Mouse (Mus musculus): ENCODE measurements at regions not wholly inside any gene's neighbourhood (a gene's known extent, or its start where the extent isn't known, plus 50 kb on each side); places are given as distances from the start of the nearest gene placed in this dataset.

DNA sequence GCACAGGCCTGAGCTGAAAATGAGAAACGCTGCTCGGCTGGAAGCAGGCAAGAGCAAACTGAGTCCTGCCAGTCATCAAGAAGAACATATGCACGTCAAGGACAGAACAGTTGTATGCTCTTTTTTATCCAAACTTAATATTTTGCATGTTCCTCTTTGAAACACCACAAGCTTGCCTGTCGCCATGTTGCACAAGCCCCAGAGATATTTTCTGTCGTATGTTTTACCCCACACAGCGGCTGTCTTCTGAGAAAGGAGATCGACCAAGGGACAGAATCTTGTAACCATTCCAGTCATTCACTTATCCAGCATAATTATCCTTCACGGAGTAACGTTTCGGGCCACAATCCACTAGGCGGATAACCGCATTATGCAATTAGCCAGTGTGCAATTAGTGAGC lies 165.7 kb downstream of the Bcl11b start:
- H3ac ChIP-seq (ENCODE audit: control insufficient read depth, insufficient read length): no peak overlapping the region

GRCm38 (mm10) chr12:107844631-107845030 lies 158.8 kb downstream of the Bcl11b start:
- no peaks in the 10 kb centered on the region for H3K36me3 ChIP-seq (ENCODE audit: control insufficient read depth, insufficient read depth)
- no peak overlapping the region for H3K4me3 ChIP-seq
- no peaks in the 10 kb centered on the region for H3K79me2 ChIP-seq (ENCODE audit: control insufficient read depth, insufficient read depth)
- peaks cover 14% of the 10 kb centered on the region for H3K27me3 ChIP-seq (ENCODE audit: control insufficient read depth, insufficient read depth, insufficient read length)
- H3K4me2 ChIP-seq (ENCODE audit: low read depth): no peak overlapping the region
- TF ChIP-seq POLR2A (IDR thresholded peaks at IDR 0.05; ENCODE audit: insufficient read length, low read depth) (no peak), REST (IDR thresholded peaks at IDR 0.05; ENCODE audit: insufficient read depth, insufficient read length) (no peak), TCF3 (IDR thresholded peaks at IDR 0.05; ENCODE audit: insufficient read length, low read depth) (no peak), MYOG (IDR thresholded peaks at IDR 0.05; ENCODE audit: control insufficient read depth in 1 of 3, insufficient read depth in 1 of 3, insufficient read length in 2 of 3, low read depth in 2 of 3) (no peak), MYOD1 (IDR thresholded peaks at IDR 0.05; ENCODE audit: control insufficient read depth in 1 of 3, insufficient read length in 2 of 3, low read depth in 2 of 3) (no peak), MAX (IDR thresholded peaks at IDR 0.05; ENCODE audit: low read depth) (no peak), TCF12 (IDR thresholded peaks at IDR 0.05; ENCODE audit: insufficient read depth, poor library complexity, severe bottlenecking) (no peak), USF1 (IDR thresholded peaks at IDR 0.05; ENCODE audit: low read depth) (no peak), E2F4 (IDR thresholded peaks at IDR 0.05; ENCODE audit: insufficient read depth) (no peak), SRF (IDR thresholded peaks at IDR 0.05; ENCODE audit: control insufficient read depth, insufficient read length, low read depth) (no peak), CEBPB (IDR thresholded peaks at IDR 0.05; ENCODE audit: insufficient read depth, poor library complexity, severe bottlenecking) (no peak), POLR2AphosphoS2 (IDR thresholded peaks at IDR 0.05; ENCODE audit: insufficient read length, low read depth) (no peak)
- H3ac ChIP-seq (ENCODE audit: control insufficient read depth, insufficient read length): no peak overlapping the region

More for the DNA sequence above, 165.7 kb downstream of the Bcl11b start:
- Histone ChIP-seq H3K36me3 (ENCODE audit: control insufficient read depth, insufficient read depth) (no peaks in the 10 kb centered on the region), H3K4me2 (ENCODE audit: low read depth) (no peak overlapping the region), H3K79me2 (ENCODE audit: control insufficient read depth, insufficient read depth) (no peaks in the 10 kb centered on the region), H3K27me3 (ENCODE audit: control insufficient read depth, insufficient read depth, insufficient read length) (no peaks in the 10 kb centered on the region), H3K4me3 (no peak overlapping the region)
- no peak for TF ChIP-seq MYOG (IDR thresholded peaks at IDR 0.05; ENCODE audit: control insufficient read depth in 1 of 3, insufficient read depth in 1 of 3, insufficient read length in 2 of 3, low read depth in 2 of 3)
- no peak for TF ChIP-seq USF1 (IDR thresholded peaks at IDR 0.05; ENCODE audit: low read depth)
- TF ChIP-seq CEBPB (IDR thresholded peaks at IDR 0.05; ENCODE audit: insufficient read depth, poor library complexity, severe bottlenecking): no peak
- no peak for TF ChIP-seq TCF3 (IDR thresholded peaks at IDR 0.05; ENCODE audit: insufficient read length, low read depth)
- no peak for TF ChIP-seq E2F4 (IDR thresholded peaks at IDR 0.05; ENCODE audit: insufficient read depth)
- no peak for TF ChIP-seq REST (IDR thresholded peaks at IDR 0.05; ENCODE audit: insufficient read depth, insufficient read length)
- no peak for TF ChIP-seq MYOD1 (IDR thresholded peaks at IDR 0.05; ENCODE audit: control insufficient read depth in 1 of 3, insufficient read length in 2 of 3, low read depth in 2 of 3)

DNA sequence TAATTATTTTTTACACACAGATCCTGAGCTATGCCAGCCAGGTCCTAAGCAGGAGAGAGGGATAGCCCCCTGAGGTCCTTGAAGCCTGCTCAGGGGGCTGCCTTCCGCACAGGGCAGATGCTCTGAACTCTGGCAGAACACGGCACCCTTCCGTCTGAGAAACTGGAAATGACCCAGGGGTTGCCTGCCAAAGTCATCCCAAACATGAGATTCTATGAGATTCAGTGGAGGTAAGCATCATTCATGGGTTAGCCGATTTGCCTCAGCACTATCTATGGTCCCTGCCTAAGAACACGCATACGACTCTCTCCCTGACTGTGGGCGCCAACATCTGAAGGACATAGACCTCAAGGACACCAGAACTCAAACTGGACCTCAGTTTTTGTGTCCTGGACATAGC lies 152.8 kb downstream of the Bcl11b start:
- no peak overlapping the region for H3K4me3 ChIP-seq
- TF ChIP-seq USF1 (IDR thresholded peaks at IDR 0.05; ENCODE audit: low read depth) (no peak), REST (IDR thresholded peaks at IDR 0.05; ENCODE audit: insufficient read depth, insufficient read length) (no peak), TCF3 (IDR thresholded peaks at IDR 0.05; ENCODE audit: insufficient read length, low read depth) (no peak), MYOD1 (IDR thresholded peaks at IDR 0.05; ENCODE audit: control insufficient read depth in 1 of 3, insufficient read length in 2 of 3, low read depth in 2 of 3) (no peak), TCF12 (IDR thresholded peaks at IDR 0.05; ENCODE audit: insufficient read depth, poor library complexity, severe bottlenecking) (no peak), MYOG (IDR thresholded peaks at IDR 0.05; ENCODE audit: control insufficient read depth in 1 of 3, insufficient read depth in 1 of 3, insufficient read length in 2 of 3, low read depth in 2 of 3) (no peak), CEBPB (IDR thresholded peaks at IDR 0.05; ENCODE audit: insufficient read depth, poor library complexity, severe bottlenecking) (no peak), SRF (IDR thresholded peaks at IDR 0.05; ENCODE audit: control insufficient read depth, insufficient read length, low read depth) (no peak), MAX (IDR thresholded peaks at IDR 0.05; ENCODE audit: low read depth) (no peak), POLR2A (IDR thresholded peaks at IDR 0.05; ENCODE audit: insufficient read length, low read depth) (no peak), E2F4 (IDR thresholded peaks at IDR 0.05; ENCODE audit: insufficient read depth) (no peak), POLR2AphosphoS2 (IDR thresholded peaks at IDR 0.05; ENCODE audit: insufficient read length, low read depth) (no peak)

GRCm38 (mm10) chr12:107852921-107853320 lies 150.5 kb downstream of the Bcl11b start:
- Histone ChIP-seq H3ac (ENCODE audit: control insufficient read depth, insufficient read length) (no peak overlapping the region), H3K36me3 (ENCODE audit: control insufficient read depth, insufficient read depth) (no peaks in the 10 kb centered on the region)
- TF ChIP-seq POLR2AphosphoS2 (IDR thresholded peaks at IDR 0.05; ENCODE audit: insufficient read length, low read depth): no peak
- no peak for TF ChIP-seq CEBPB (IDR thresholded peaks at IDR 0.05; ENCODE audit: insufficient read depth, poor library complexity, severe bottlenecking)
- no peak for TF ChIP-seq E2F4 (IDR thresholded peaks at IDR 0.05; ENCODE audit: insufficient read depth)
- no peak for TF ChIP-seq USF1 (IDR thresholded peaks at IDR 0.05; ENCODE audit: low read depth)
- TF ChIP-seq POLR2A (IDR thresholded peaks at IDR 0.05; ENCODE audit: insufficient read length, low read depth): no peak

More for the DNA sequence above, 152.8 kb downstream of the Bcl11b start:
- no peaks in the 10 kb centered on the region for H3K79me2 ChIP-seq (ENCODE audit: control insufficient read depth, insufficient read depth)
- H3K27me3 ChIP-seq (ENCODE audit: control insufficient read depth, insufficient read depth, insufficient read length): peaks cover 1% of the 10 kb centered on the region
- no peak overlapping the region for H3ac ChIP-seq (ENCODE audit: control insufficient read depth, insufficient read length)
- H3K36me3 ChIP-seq (ENCODE audit: control insufficient read depth, insufficient read depth): no peaks in the 10 kb centered on the region
- no peak overlapping the region for H3K4me2 ChIP-seq (ENCODE audit: low read depth)

GRCm38 (mm10) chr12:107855547-107855946 lies 147.9 kb downstream of the Bcl11b start:
- H3K4me2 ChIP-seq (ENCODE audit: low read depth): no peak overlapping the region
- H3K4me3 ChIP-seq: no peak overlapping the region
- no peak for TF ChIP-seq SRF (IDR thresholded peaks at IDR 0.05; ENCODE audit: control insufficient read depth, insufficient read length, low read depth)
- TF ChIP-seq E2F4 (IDR thresholded peaks at IDR 0.05; ENCODE audit: insufficient read depth): no peak
- no peak for TF ChIP-seq MYOG (IDR thresholded peaks at IDR 0.05; ENCODE audit: control insufficient read depth in 1 of 3, insufficient read depth in 1 of 3, insufficient read length in 2 of 3, low read depth in 2 of 3)
- no peak for TF ChIP-seq POLR2A (IDR thresholded peaks at IDR 0.05; ENCODE audit: insufficient read length, low read depth)
- no peak for TF ChIP-seq TCF12 (IDR thresholded peaks at IDR 0.05; ENCODE audit: insufficient read depth, poor library complexity, severe bottlenecking)
- no peak for TF ChIP-seq REST (IDR thresholded peaks at IDR 0.05; ENCODE audit: insufficient read depth, insufficient read length)
- no peak for TF ChIP-seq USF1 (IDR thresholded peaks at IDR 0.05; ENCODE audit: low read depth)
- TF ChIP-seq MAX (IDR thresholded peaks at IDR 0.05; ENCODE audit: low read depth): no peak
- TF ChIP-seq MYOD1 (IDR thresholded peaks at IDR 0.05; ENCODE audit: control insufficient read depth in 1 of 3, insufficient read length in 2 of 3, low read depth in 2 of 3): no peak
- no peak for TF ChIP-seq CEBPB (IDR thresholded peaks at IDR 0.05; ENCODE audit: insufficient read depth, poor library complexity, severe bottlenecking)
- TF ChIP-seq POLR2AphosphoS2 (IDR thresholded peaks at IDR 0.05; ENCODE audit: insufficient read length, low read depth): no peak
- no peak for TF ChIP-seq TCF3 (IDR thresholded peaks at IDR 0.05; ENCODE audit: insufficient read length, low read depth)
- no peaks in the 10 kb centered on the region for H3K36me3 ChIP-seq (ENCODE audit: control insufficient read depth, insufficient read depth)
- no peak overlapping the region for H3ac ChIP-seq (ENCODE audit: control insufficient read depth, insufficient read length)
- no peaks in the 10 kb centered on the region for H3K79me2 ChIP-seq (ENCODE audit: control insufficient read depth, insufficient read depth)
- no peaks in the 10 kb centered on the region for H3K27me3 ChIP-seq (ENCODE audit: control insufficient read depth, insufficient read depth, insufficient read length)

More at GRCm38 (mm10) chr12:107852921-107853320, 150.5 kb downstream of the Bcl11b start:
- Histone ChIP-seq H3K4me3 (no peak overlapping the region), H3K79me2 (ENCODE audit: control insufficient read depth, insufficient read depth) (no peaks in the 10 kb centered on the region), H3K27me3 (ENCODE audit: control insufficient read depth, insufficient read depth, insufficient read length) (no peaks in the 10 kb centered on the region), H3K4me2 (ENCODE audit: low read depth) (no peak overlapping the region)
